Comparison of ENCODE assay signal across 24 mouse cellular contexts in the genomic region with DNA sequence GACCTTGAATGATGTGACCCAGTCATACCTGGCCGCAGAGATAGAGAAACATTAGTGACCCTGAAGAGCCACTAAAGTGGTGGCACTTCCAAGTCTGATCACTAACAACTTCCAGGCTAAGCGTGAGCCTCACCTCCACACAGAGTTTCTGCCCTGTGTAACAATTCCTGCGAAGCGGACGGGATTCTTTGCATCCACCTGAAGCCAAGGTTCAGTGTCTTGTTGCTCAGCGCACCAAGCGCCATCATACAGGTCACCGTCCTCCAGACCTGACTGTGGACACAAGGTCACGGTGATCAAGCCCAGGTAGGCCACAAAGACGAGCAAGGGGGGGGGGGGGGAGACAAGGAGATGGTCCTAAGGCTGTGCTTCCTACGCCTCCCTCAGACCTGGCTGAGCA. TPM values are rescaled to one million over a fixed set of nuclear protein-coding genes. Genes with fewer than 3 reads are reported as not detected.
"Had no signal": no experiment of that assay in that cellular context is flagged by ENCODE, and none has a peak within 500 bp of the region (broad histone marks: within the 10 kb centered on the region; RNA-seq: fewer than 3 reads in every experiment).

No protein-coding gene starts in this region.

- H3K4me2 ChIP-seq: midbrain, embryonic 11.5 days; midbrain, embryonic 13.5 days had no signal

- DNase-seq: lung, adult 2 months; lung, postnatal 14 days; lung, postnatal 36 days; right cerebral cortex, postnatal 14 days; thymus, adult 2 months; thymus, postnatal 25 days; thymus, postnatal 4 days had no signal

- H3K4me1 ChIP-seq: stomach, embryonic 15.5 days had no signal

- ATAC-seq: lung, postnatal 0 days; midbrain, embryonic 13.5 days; midbrain, embryonic 15.5 days had no signal

- H3K4me3 ChIP-seq: megakaryocyte, embryonic 14.5 days; midbrain, embryonic 13.5 days; midbrain, embryonic 15.5 days; neural tube, embryonic 12.5 days had no signal

- H3K27ac ChIP-seq: lung, embryonic 15.5 days; macrophage; midbrain, embryonic 13.5 days; midbrain, embryonic 15.5 days; neural tube, embryonic 12.5 days; stomach, embryonic 15.5 days; stomach, postnatal 0 days had no signal

- H3K9ac ChIP-seq: lung, embryonic 15.5 days; midbrain, embryonic 13.5 days; midbrain, embryonic 15.5 days; neural tube, embryonic 12.5 days; stomach, embryonic 15.5 days had no signal

- H3K36me3 ChIP-seq: midbrain, embryonic 15.5 days had no signal

- H3K27me3 ChIP-seq: stomach, embryonic 15.5 days had no signal

- H3K9me3 ChIP-seq: lung, embryonic 15.5 days; midbrain, embryonic 13.5 days; midbrain, embryonic 15.5 days; neural tube, embryonic 12.5 days; stomach, embryonic 15.5 days had no signal

RNA-seq across cellular contexts. Expression of gene Cpxm1, which starts 1.7 kb away (rescaled TPM):
- total RNA-seq: neutrophil, adult 5-6 weeks had no signal
- polyA plus RNA-seq: macrophage had no signal

RNA-seq across cellular contexts. Expression of gene Gm28372, which starts 9.3 kb away (rescaled TPM):
- total RNA-seq: megakaryocyte progenitor cell, adult 5-6 weeks; midbrain, postnatal 0 days; monocyte, adult 5-6 weeks; neutrophil, adult 5-6 weeks had no signal
- polyA plus RNA-seq: lung, adult 2 months; lung, embryonic 15.5 days; lung, postnatal 0 days; macrophage; midbrain, embryonic 11.5 days; spleen, adult 2 months; stomach, postnatal 0 days; thymus, adult 2 months; urinary bladder, adult 2 months had no signal

RNA-seq across cellular contexts. Expression of gene 1700020A23Rik, which starts 9.4 kb away (rescaled TPM):
- total RNA-seq: megakaryocyte progenitor cell, adult 5-6 weeks; midbrain, postnatal 0 days; monocyte, adult 5-6 weeks; neutrophil, adult 5-6 weeks had no signal
- polyA plus RNA-seq: lung, adult 2 months; lung, embryonic 15.5 days; lung, postnatal 0 days; macrophage; midbrain, embryonic 11.5 days; midbrain, embryonic 15.5 days; spleen, adult 2 months; stomach, embryonic 15.5 days; stomach, postnatal 0 days; urinary bladder, adult 2 months had no signal

RNA-seq across cellular contexts. Expression of gene Tmem239, which starts 10.6 kb away (rescaled TPM):
- total RNA-seq: megakaryocyte progenitor cell, adult 5-6 weeks; midbrain, postnatal 0 days; monocyte, adult 5-6 weeks; neutrophil, adult 5-6 weeks had no signal
- polyA plus RNA-seq: lung, adult 2 months; lung, embryonic 15.5 days; lung, postnatal 0 days; macrophage; midbrain, embryonic 11.5 days; midbrain, embryonic 13.5 days; midbrain, postnatal 0 days; neural tube, embryonic 12.5 days; neural tube, embryonic 14.5 days; spleen, adult 2 months; stomach, embryonic 15.5 days; stomach, postnatal 0 days; thymus, adult 2 months; urinary bladder, adult 2 months had no signal
